In the genomic region with DNA sequence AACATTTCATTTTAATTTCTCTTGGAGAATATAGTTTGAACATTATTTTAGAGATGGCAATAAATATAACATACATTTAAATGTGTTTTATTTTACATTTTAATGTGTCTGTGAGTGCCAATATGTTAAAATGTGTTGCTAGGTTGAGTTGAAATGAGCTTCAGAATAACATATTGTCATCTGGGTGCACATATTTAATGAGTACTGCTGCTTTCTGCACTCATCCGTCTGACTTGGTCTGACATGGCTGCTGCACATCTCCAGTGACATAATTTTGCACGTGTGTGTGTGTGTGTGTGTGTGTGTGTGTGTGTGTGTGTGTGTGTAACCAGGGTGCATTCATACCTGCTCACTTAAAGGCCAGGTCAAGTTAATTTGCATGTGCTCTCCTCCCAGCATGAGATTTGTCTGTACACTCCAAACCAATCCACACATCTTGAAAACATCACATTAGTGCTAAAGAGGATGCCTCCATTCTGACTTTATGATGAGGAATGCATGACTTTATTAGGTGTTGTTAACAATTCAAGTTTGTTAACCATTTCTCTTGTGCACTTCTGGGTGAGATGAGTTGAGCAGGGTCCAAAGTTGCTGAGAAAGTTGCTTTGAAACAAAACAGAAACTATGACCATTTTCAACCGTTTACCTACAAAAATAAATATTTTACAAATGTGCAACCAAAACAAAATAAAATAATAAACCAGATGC, we compare ENCODE assay signal across 23 mouse cellular contexts.
A peak's percentile ranks its signal among the peaks of the same experiment; 100 is the strongest.
DNase-seq lines count a peak whose midpoint lies in the region; ATAC-seq and TF ChIP-seq lines count a peak whose summit lies in the region.
"Had no signal": no experiment of that assay in that cellular context is flagged by ENCODE, and none has a peak within 500 bp of the region (broad histone marks: within the 10 kb centered on the region; RNA-seq: fewer than 3 reads in every experiment).

No protein-coding gene starts in this region.

- no peaks in the 10 kb centered on the region for H3K36me3 ChIP-seq in forebrain, embryonic 13.5 days (ENCODE audit: poor library complexity, severe bottlenecking)
- H3K36me3 ChIP-seq in forebrain, embryonic 12.5 days (replicated peaks), result no peaks in the 10 kb centered on the region
- no peaks in the 10 kb centered on the region for H3K36me3 ChIP-seq in forebrain, postnatal 0 days (ENCODE audit: insufficient read depth)
- H3K36me3 ChIP-seq in forebrain, embryonic 14.5 days (ENCODE audit: control insufficient read depth, insufficient read depth, low read length), result no peaks in the 10 kb centered on the region
- no peaks in the 10 kb centered on the region for H3K36me3 ChIP-seq in lung, embryonic 16.5 days (ENCODE audit: control insufficient read depth, insufficient read depth, low read length)
- H3K36me3 ChIP-seq: embryonic facial prominence, embryonic 10.5 days; embryonic facial prominence, embryonic 13.5 days; hindbrain, embryonic 12.5 days; hindbrain, embryonic 15.5 days had no signal

- H3K27ac ChIP-seq in forebrain, embryonic 13.5 days, result no peak overlapping the region
- H3K27ac ChIP-seq in forebrain, embryonic 12.5 days, result no peak overlapping the region
- no peak overlapping the region for H3K27ac ChIP-seq in forebrain, postnatal 0 days (ENCODE audit: low read depth, low read length)
- H3K27ac ChIP-seq in forebrain, embryonic 14.5 days (ENCODE audit: low read depth, low read length), result no peak overlapping the region
- no peak overlapping the region for H3K27ac ChIP-seq in lung, embryonic 16.5 days (ENCODE audit: low read length)
- H3K27ac ChIP-seq: embryonic facial prominence, embryonic 10.5 days; embryonic facial prominence, embryonic 13.5 days; gastrocnemius, adult 2 months; hindbrain, embryonic 12.5 days; hindbrain, embryonic 15.5 days had no signal

- WGBS in forebrain, embryonic 13.5 days, result 78% methylated on average over 3 of the region's 3 CpGs
- WGBS in forebrain, embryonic 12.5 days, result 67% methylated on average over 3 of the region's 3 CpGs
- WGBS in forebrain, postnatal 0 days, result 56% methylated on average over 3 of the region's 3 CpGs
- WGBS in forebrain, embryonic 14.5 days, result 81% methylated on average over 3 of the region's 3 CpGs
- WGBS in lung, embryonic 16.5 days, result 40% methylated on average over 3 of the region's 3 CpGs

- TF ChIP-seq CTCF in forebrain, postnatal 0 days (IDR thresholded peaks at IDR 0.05; ENCODE audit: low read depth), result no peak

- H3K9me3 ChIP-seq in forebrain, embryonic 13.5 days (replicated peaks), result no peaks in the 10 kb centered on the region
- H3K9me3 ChIP-seq in forebrain, embryonic 12.5 days, result no peaks in the 10 kb centered on the region
- no peaks in the 10 kb centered on the region for H3K9me3 ChIP-seq in forebrain, postnatal 0 days (ENCODE audit: low read length)
- no peaks in the 10 kb centered on the region for H3K9me3 ChIP-seq in forebrain, embryonic 14.5 days (replicated peaks; ENCODE audit: control insufficient read depth, low read length)
- no peaks in the 10 kb centered on the region for H3K9me3 ChIP-seq in lung, embryonic 16.5 days (ENCODE audit: control insufficient read depth, low read length)
- H3K9me3 ChIP-seq: embryonic facial prominence, embryonic 10.5 days; embryonic facial prominence, embryonic 13.5 days; hindbrain, embryonic 12.5 days; hindbrain, embryonic 15.5 days had no signal

- H3K4me3 ChIP-seq in forebrain, embryonic 13.5 days, result no peak overlapping the region
- H3K4me3 ChIP-seq in forebrain, embryonic 12.5 days (replicated peaks), result no peak overlapping the region
- no peak overlapping the region for H3K4me3 ChIP-seq in forebrain, postnatal 0 days (ENCODE audit: low read depth, low read length)
- H3K4me3 ChIP-seq in forebrain, embryonic 14.5 days (ENCODE audit: low read depth, low read length), result no peak overlapping the region
- H3K4me3 ChIP-seq in lung, embryonic 16.5 days (ENCODE audit: low read length), result no peak overlapping the region
- H3K4me3 ChIP-seq: embryonic facial prominence, embryonic 10.5 days; embryonic facial prominence, embryonic 13.5 days; erythroblast, embryonic 14.5 days; gastrocnemius, adult 2 months; hindbrain, embryonic 12.5 days; hindbrain, embryonic 15.5 days had no signal

- H3K4me2 ChIP-seq in forebrain, embryonic 13.5 days, result no peak overlapping the region
- no peak overlapping the region for H3K4me2 ChIP-seq in forebrain, embryonic 12.5 days
- H3K4me2 ChIP-seq in forebrain, postnatal 0 days (ENCODE audit: low read depth), result no peak overlapping the region
- H3K4me2 ChIP-seq in forebrain, embryonic 14.5 days (ENCODE audit: low read length), result no peak overlapping the region
- H3K4me2 ChIP-seq in lung, embryonic 16.5 days (ENCODE audit: low read depth, low read length), result no peak overlapping the region
- H3K4me2 ChIP-seq: embryonic facial prominence, embryonic 13.5 days; heart, embryonic 11.5 days; hindbrain, embryonic 12.5 days; hindbrain, embryonic 15.5 days had no signal

- peak; percentile 36; the same call in 1 of the 2 replicates for ATAC-seq in forebrain, embryonic 13.5 days
- no peak for ATAC-seq in forebrain, embryonic 12.5 days (ENCODE audit: low FRiP score)
- peak; percentile 62; the same call in 1 of the 2 replicates for ATAC-seq in forebrain, postnatal 0 days
- ATAC-seq in forebrain, embryonic 14.5 days, result no peak
- ATAC-seq in lung, embryonic 16.5 days (ENCODE audit: low read depth), result peak; percentile 47; the same call in 1 of the 2 replicates
- ATAC-seq: activated CD4-positive, CD25-positive, alpha-beta regulatory T cell, adult 4 months had no signal

- H3K9ac ChIP-seq in forebrain, embryonic 13.5 days, result no peak overlapping the region
- H3K9ac ChIP-seq in forebrain, embryonic 12.5 days, result no peak overlapping the region
- H3K9ac ChIP-seq in forebrain, postnatal 0 days, result no peak overlapping the region
- H3K9ac ChIP-seq in forebrain, embryonic 14.5 days (ENCODE audit: low read length), result no peak overlapping the region
- no peak overlapping the region for H3K9ac ChIP-seq in lung, embryonic 16.5 days (ENCODE audit: low read length)
- H3K9ac ChIP-seq: embryonic facial prominence, embryonic 13.5 days; hindbrain, embryonic 12.5 days; hindbrain, embryonic 15.5 days had no signal

- no peak for DNase-seq in forebrain, postnatal 0 days
- no peak for DNase-seq in forebrain, embryonic 14.5 days (ENCODE audit: low spot score)
- DNase-seq in lung, postnatal 4 days, result no peak
- DNase-seq: adrenal gland, adult 8-10 months; adrenal gland, postnatal 25 days; cerebellum, adult 11-12 months; cerebellum, adult 8-10 months; cerebellum, postnatal 10 days; cerebellum, postnatal 36 days; embryo, embryonic 11 days; gastrocnemius, adult 2 months; gastrocnemius, postnatal 14 days; heart, adult 11 months had no signal

- no peaks in the 10 kb centered on the region for H3K4me1 ChIP-seq in forebrain, embryonic 13.5 days
- H3K4me1 ChIP-seq in forebrain, embryonic 12.5 days, result no peaks in the 10 kb centered on the region
- no peaks in the 10 kb centered on the region for H3K4me1 ChIP-seq in forebrain, postnatal 0 days (ENCODE audit: insufficient read depth)
- H3K4me1 ChIP-seq in forebrain, embryonic 14.5 days (ENCODE audit: control insufficient read depth, insufficient read depth, low read length), result no peaks in the 10 kb centered on the region
- H3K4me1 ChIP-seq in lung, embryonic 16.5 days (replicated peaks; ENCODE audit: control insufficient read depth, insufficient read depth, low read length), result no peaks in the 10 kb centered on the region
- H3K4me1 ChIP-seq: embryonic facial prominence, embryonic 10.5 days; embryonic facial prominence, embryonic 13.5 days; hindbrain, embryonic 12.5 days; hindbrain, embryonic 15.5 days had no signal

- H3K27me3 ChIP-seq in forebrain, embryonic 13.5 days, result no peaks in the 10 kb centered on the region
- no peaks in the 10 kb centered on the region for H3K27me3 ChIP-seq in forebrain, embryonic 12.5 days
- no peaks in the 10 kb centered on the region for H3K27me3 ChIP-seq in forebrain, postnatal 0 days (ENCODE audit: insufficient read depth, low read length)
- H3K27me3 ChIP-seq in forebrain, embryonic 14.5 days (replicated peaks; ENCODE audit: control insufficient read depth, insufficient read depth, low read length), result no peaks in the 10 kb centered on the region
- H3K27me3 ChIP-seq in lung, embryonic 16.5 days (ENCODE audit: control insufficient read depth, insufficient read depth, low read depth, low read length), result no peaks in the 10 kb centered on the region
- H3K27me3 ChIP-seq: embryonic facial prominence, embryonic 13.5 days; hindbrain, embryonic 12.5 days; hindbrain, embryonic 15.5 days had no signal

Comparison
In these comparisons a context has a peak if more than half of its experiments do, and no peak if none do; other contexts are left out.
1. ATAC-seq: peak in forebrain, embryonic 13.5 days (single experiment), forebrain, postnatal 0 days (single experiment) and lung, embryonic 16.5 days (single experiment); none in forebrain, embryonic 12.5 days (single experiment) and forebrain, embryonic 14.5 days (single experiment).